Mouse (Mus musculus): ENCODE data around the gene Apln.

The Apln gene

DNA sequence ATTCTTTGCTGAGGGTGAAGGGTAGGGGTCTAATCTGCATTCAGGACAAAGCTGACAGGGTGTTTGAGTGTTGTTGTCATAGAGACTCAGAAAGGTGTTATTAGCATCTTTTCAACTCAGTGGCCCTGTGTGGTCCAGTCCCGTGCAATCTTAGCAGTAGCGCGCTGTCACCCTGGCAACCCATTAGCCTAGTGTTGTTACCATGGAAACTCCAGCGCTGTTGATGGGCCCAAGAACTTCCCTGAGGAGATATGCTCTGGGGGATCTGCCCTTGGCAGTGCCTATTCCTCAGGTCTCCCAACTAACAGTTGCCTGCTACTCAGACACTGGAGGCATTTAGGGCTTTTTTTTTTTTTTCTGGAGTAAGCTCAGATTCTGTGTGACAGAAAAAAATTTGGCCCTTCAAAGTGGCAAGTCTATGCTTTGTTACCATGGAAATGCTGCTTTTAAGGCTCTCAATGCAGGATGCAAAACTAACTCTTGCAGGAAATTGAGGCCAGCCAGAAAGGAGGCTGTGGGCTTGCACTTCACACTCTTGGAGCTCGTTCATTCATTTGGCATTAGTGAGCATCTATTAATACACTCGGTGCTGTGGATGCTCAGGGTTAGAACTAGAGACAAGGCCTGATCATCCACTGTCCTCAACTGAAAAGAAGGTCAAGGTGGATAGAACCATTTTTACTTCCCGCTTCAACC lies 17.6 kb downstream of the Apln start:
- DNase-seq, result no peak

DNA sequence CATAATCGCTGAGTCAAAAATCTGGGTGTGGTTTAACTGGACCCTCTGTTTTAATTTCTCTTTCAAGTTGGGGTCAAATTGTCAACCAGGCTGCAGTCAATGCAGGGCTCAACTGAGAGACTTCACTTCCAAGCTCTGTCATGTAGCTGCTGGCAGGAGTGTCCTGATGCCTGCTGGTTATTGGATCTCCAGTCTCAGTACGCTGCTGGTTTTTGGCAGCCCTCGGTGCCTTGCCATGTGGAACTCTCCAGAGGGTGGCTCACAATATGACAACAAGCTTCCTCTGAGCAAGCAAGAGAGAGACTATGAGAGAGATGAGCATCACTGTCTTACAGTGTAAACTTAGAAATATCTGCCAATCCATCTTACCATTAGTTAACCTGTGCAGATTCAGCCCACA lies 23.0 kb downstream of the Apln start:
- no peak for DNase-seq

DNA sequence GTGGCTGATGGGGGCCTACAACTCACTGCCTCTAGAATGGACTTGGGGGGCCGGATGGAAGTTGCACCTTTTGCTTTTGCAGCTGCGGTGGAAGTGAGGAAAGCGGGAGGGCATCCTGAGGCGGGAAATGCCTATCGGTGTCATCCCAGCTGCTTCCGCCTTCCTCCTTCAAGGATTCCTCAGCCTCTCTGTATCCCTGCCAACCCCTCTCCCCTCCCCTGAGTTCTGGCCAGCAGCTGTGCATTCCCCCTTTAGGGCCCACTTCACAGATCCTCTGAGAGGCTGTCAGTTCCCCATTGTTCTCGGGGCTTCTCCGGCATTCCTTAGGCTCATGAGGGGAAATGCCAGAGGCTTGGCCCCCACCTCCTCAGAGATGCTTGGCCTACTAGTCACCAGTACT lies 28.6 kb downstream of the Apln start:
- no peak for DNase-seq

- no peak for DNase-seq
Measured at GRCm38 (mm10) chrX:48004786-48005185, 29.9 kb downstream of the Apln start.

GRCm38 (mm10) chrX:48001151-48001550 lies 33.5 kb downstream of the Apln start:
- no peak for DNase-seq

DNA sequence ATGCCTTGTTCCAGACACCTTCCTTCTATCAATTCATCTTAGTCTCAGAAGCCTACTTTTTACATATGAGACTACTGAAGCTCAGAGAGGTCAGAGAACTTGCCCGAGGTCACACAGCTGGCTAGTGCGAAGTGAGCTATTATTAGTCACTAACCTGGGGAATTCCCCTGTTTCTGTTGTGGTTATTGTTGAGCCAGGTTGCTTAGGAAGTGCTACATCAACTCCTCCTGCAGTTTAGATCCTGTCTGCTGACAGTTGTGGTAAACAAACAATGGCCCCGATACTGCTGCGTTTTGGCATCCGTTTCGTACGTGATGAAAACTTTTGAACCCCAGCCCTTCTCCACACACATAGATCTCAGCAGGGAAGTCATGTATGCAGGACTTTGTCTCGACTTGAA lies 36.2 kb downstream of the Apln start:
- no peak for DNase-seq

- peak; percentile 86 for DNase-seq
Measured at GRCm38 (mm10) chrX:47992606-47993005, 42.0 kb downstream of the Apln start.

GRCm38 (mm10) chrX:47988024-47988423 lies 46.6 kb downstream of the Apln start:
- no peak for DNase-seq

DNA sequence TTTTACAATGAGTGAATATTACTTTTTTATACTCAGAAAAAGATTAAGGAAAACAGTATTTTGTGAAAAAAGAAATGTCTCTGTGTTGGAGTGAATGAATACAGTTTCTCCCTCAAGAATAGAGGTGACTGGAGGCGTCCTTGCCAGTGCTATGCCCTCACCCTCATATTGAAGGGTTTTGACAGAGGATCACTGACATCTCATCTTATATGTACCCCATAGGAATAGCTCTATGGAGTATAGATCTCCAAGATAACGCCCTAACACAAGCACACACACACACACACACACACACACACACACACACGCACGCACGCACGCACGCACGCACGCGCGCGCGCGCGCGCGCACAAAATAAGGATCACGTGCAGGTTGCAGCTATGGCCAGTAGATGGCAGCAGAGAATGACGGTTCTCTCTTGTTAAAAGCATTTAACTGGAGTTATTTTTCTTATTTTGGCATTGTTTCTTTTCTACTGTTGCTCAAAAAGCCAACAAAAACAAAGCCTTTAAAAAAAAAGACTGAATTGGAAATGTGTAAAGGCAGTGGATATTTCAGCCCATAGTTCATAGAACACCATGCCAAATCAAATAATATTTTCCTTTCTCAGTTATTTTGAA lies 49.5 kb downstream of the Apln start:
- peak; percentile 69 for DNase-seq

- no peak for DNase-seq
Measured at GRCm38 (mm10) chrX:47977078-47977477, 57.6 kb downstream of the Apln start.

- no peak for DNase-seq
Measured at GRCm38 (mm10) chrX:47976551-47976950, 58.1 kb downstream of the Apln start.
